Mouse (Mus musculus) liver, adult 2 months (tissue): Measurements from ENCODE around the gene Slc34a3. TPM values are rescaled to one million over a fixed set of nuclear protein-coding genes. Genes with fewer than 3 reads are reported as not detected.

Experiments used
- DNase-seq: peaks from one replicate; pipeline ENCODE4 v3.0.0-alpha.2; 2011; ENCODE audit warnings: low read depth, low spot score; ENCODE audit errors: extremely low read depth
- H3K27ac ChIP-seq: fragments of 200-500 bp; replicated peaks from 2 replicates; pipeline ENCODE4 v1.5.1; 2012; ENCODE audit warnings: low read depth, mild to moderate bottlenecking, control low read depth, inconsistent platforms, low read length; ENCODE audit not compliant: insufficient read depth
- H3K27me3 ChIP-seq: fragments of 200-500 bp; 2 replicates; pipeline ENCODE4 v1.6.1; 2012; ENCODE audit warnings: mild to moderate bottlenecking, moderate library complexity, low read length, inconsistent platforms; ENCODE audit not compliant: control insufficient read depth, insufficient read depth
- H3K36me3 ChIP-seq: fragments of 200-500 bp; 2 replicates; pipeline ENCODE4 v1.6.1; 2012; ENCODE audit warnings: low read length, inconsistent platforms; ENCODE audit not compliant: control insufficient read depth, insufficient read depth
- H3K4me1 ChIP-seq: fragments of 200-500 bp; 2 replicates; pipeline ENCODE4 v1.6.1; 2011; ENCODE audit warnings: low read length; ENCODE audit not compliant: control insufficient read depth, insufficient read depth
- H3K4me3 ChIP-seq: fragments of 200-500 bp; 2 replicates; pipeline ENCODE4 v1.5.1; 2011; ENCODE audit warnings: low read depth, mild to moderate bottlenecking, control low read depth, low read length, moderate library complexity; ENCODE audit not compliant: insufficient read depth
- H3K79me2 ChIP-seq: fragments of 200-500 bp; 2 replicates; pipeline ENCODE4 v1.6.1; 2012; ENCODE audit warnings: inconsistent platforms, mild to moderate bottlenecking, low read length, moderate library complexity; ENCODE audit not compliant: control insufficient read depth, insufficient read depth
- H3K9ac ChIP-seq: fragments of 200-500 bp; 2 replicates; pipeline ENCODE4 v1.6.1; 2012; ENCODE audit warnings: low read depth, mild to moderate bottlenecking, control low read depth, inconsistent platforms, low read length
- CTCF ChIP-seq: fragments of 200-500 bp; IDR thresholded peaks from 2 replicates; pipeline ENCODE4 v1.5.1; 2011; ENCODE audit warnings: low read depth, low read length, control low read depth
- POLR2A ChIP-seq: fragments of 200-500 bp; IDR thresholded peaks from 2 replicates; pipeline ENCODE4 v1.6.1; 2011; ENCODE audit warnings: low read length, control low read depth; ENCODE audit not compliant: insufficient read depth; ENCODE audit errors: extremely low read depth
- WGBS: fragments of 180-500 bp; shearing (Covaris S2); methylation state at CpG from one replicate; pipeline ENCODE4 v1.1.7; 2018; 5-methylcytosine and 5-hydroxymethylcytosine counted together
- polyA plus RNA-seq: library from polyadenylated mRNA; depleted of rRNA; stranded (reverse); fragments of >200 nt; gene quantifications from 2 replicates; pipeline ENCODE4 v1.2.3, GENCODE M21; 2012
- total RNA-seq: library from RNA; depleted of rRNA; stranded (reverse); fragments of >200 nt; gene quantifications from 2 replicates; pipeline ENCODE4 v1.2.3, GENCODE M21; 2014

Slc34a3 gene
- total and polyA plus RNA-seq, 2 experiments, result not detected

DNA sequence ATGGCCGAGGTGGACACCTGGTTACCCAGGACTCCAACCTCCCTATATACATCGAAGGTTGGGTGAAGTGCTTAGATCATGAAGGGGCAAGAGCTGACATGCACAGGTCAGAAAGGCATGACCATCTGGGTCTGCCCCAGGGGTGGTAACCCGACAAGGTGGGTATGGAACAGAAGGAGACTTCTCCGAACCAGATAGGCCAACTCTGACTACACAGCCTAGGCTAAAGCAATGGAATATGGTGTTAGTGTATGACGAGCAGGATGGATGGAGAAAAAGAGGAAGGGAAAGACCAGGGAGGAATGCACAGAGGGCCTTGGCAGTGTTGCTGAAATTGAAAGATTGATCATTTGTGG is 47.6 kb downstream of the Slc34a3 start:
- H3K27me3 ChIP-seq, result no peaks in the 10 kb centered on the region; the same call in 1 of the 2 replicates
- WGBS, result 68% methylated on average over 5 of the region's 5 CpGs
- no peak overlapping the region for H3K4me3 ChIP-seq

DNA sequence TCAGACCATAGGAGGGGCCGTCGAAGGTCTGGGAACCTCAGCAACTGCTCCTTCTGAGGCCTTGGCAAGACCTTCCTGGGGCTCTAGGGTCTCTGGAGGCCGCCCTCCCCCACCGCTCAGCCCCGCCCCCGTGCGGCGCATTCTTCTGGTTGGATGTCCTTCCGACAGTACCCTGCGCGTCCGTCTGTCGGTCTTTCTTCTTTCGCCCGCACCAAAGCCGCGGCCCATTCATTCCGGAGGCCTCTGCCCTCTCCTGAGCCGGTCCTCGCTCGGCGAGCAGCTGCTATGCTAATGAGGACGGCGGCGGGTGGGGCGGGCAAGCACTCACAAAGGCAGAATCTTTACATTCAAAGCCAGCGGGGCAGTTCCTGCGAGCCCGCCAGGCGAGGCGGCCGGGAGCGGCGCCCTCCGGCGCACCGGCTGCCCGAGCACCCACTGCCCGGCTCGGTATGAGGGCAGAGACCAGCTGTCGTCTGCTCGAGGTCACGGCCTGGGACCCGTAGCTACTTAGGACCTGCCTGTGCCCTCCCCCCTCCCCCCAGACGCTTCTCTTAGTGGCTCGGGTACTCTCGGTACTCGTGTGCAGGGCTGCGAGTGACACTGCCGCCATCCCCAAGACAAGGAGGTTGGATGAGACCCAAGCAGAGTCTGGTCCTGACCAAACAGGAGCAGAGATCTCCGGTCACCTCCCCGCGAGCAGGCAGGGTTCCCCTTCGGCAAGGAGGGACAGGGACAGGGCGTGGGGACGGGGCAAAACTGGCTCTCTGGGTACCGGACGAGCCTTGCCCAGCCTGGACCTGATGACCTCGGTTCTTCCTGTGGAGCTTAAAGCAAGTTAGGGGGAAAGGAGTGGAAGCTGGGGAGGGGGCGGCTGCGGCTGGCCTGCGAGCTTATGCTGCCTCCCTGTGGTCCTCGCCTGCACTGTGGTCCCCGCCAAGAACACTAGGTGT is 48.3 kb downstream of the Slc34a3 start:
- Histone ChIP-seq H3K36me3 (no peaks in the 10 kb centered on the region), H3K9ac (peak overlapping the region; percentile 45), H3K4me3 (peak overlapping the region; percentile 34; the same call in 1 of the 2 replicates), H3K27me3 (peaks cover 2% of the 10 kb centered on the region), H3K27ac (no peak overlapping the region), H3K79me2 (no peaks in the 10 kb centered on the region), H3K4me1 (no peaks in the 10 kb centered on the region)
- TF ChIP-seq POLR2A (no peak), CTCF (peak; percentile 41)
- WGBS, result 7% methylated on average over 64 of the region's 64 CpGs
- DNase-seq, result no peak

More for the DNA sequence above, 47.6 kb downstream of the Slc34a3 start:
- no peaks in the 10 kb centered on the region for H3K4me1 ChIP-seq
- DNase-seq, result no peak
- no peak overlapping the region for H3K9ac ChIP-seq
- no peak overlapping the region for H3K27ac ChIP-seq
- no peaks in the 10 kb centered on the region for H3K36me3 ChIP-seq
- no peak for TF ChIP-seq CTCF
- TF ChIP-seq POLR2A, result no peak
- no peaks in the 10 kb centered on the region for H3K79me2 ChIP-seq

DNA sequence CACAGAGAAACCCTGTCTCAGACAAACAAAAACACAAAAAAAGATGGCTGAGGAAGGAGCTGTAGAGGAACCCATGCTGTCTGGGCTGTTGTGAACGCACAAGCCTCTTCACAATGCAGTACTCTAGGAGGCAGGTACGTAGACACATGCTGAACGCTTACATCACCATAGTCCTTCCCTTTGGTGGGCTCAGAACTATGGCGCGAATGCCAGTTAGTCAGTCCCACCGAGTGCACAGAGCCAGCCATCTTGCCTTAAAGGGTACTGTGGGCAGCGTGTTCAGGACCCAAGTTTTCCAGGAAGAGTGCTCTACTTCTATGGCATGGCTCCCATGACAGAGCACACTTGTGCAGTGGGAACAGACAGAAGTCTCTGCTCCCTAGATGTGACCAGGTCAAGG is 49.7 kb downstream of the Slc34a3 start:
- Histone ChIP-seq H3K9ac (no peak overlapping the region), H3K36me3 (no peaks in the 10 kb centered on the region), H3K27me3 (peaks cover 5% of the 10 kb centered on the region), H3K79me2 (no peaks in the 10 kb centered on the region), H3K27ac (no peak overlapping the region), H3K4me1 (no peaks in the 10 kb centered on the region), H3K4me3 (no peak overlapping the region)
- 94% methylated on average over 7 of the region's 7 CpGs for WGBS
- no peak for DNase-seq
- TF ChIP-seq POLR2A, result no peak
- TF ChIP-seq CTCF, result no peak

DNA sequence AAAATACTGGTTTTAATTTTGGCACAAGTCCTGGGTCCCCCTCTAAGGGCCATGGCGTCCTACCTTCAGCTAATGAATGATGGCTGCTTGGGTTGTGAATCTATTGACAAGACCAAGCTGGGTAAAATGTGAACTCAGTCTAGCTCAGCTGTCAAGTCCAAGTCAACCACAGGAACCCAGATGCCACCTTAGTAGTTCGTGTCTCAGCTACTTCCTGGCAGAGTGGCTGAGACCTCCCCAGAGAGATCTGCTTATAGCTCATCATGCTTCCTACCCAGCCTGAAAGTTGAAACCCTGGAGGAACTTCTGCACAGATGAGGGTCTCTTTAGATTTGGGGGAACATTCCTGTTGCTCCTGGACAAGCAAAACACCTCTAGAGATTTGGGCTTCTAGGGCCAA is 50.8 kb downstream of the Slc34a3 start:
- no peak overlapping the region for H3K27ac ChIP-seq
- H3K4me3 ChIP-seq, result no peak overlapping the region
- no peaks in the 10 kb centered on the region for H3K79me2 ChIP-seq
- no peaks in the 10 kb centered on the region for H3K4me1 ChIP-seq
- H3K9ac ChIP-seq, result no peak overlapping the region
- 83% methylated on average over 2 of the region's 2 CpGs for WGBS
- no peak for DNase-seq
- H3K27me3 ChIP-seq, result peaks cover 5% of the 10 kb centered on the region
- no peaks in the 10 kb centered on the region for H3K36me3 ChIP-seq
- TF ChIP-seq CTCF (no peak), POLR2A (no peak)

DNA sequence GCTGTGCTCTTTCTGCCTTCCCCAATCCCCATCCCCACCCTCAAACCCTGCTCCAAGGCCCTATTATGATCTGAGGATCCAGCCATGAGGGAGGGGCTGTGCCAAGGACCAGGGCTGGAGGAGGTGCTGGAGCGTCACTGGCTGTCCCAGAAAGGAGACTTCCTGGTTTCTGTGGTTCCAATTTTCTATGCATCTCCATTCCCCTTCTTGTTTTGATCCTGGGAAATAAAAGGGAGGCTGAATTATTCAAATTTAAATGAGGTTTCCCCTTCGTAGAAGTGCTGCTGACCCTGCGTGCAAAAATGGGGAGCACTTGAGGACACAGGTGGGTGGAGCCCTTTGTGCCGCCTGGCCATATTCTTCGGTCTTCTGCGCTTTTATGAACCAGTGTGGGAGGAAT is 51.5 kb downstream of the Slc34a3 start:
- Histone ChIP-seq H3K9ac (no peak overlapping the region), H3K27ac (no peak overlapping the region), H3K79me2 (no peaks in the 10 kb centered on the region), H3K4me3 (0 out of 2 replicates have a peak overlapping the region, but pooled peaks have one; percentile 6), H3K36me3 (no peaks in the 10 kb centered on the region), H3K4me1 (no peaks in the 10 kb centered on the region), H3K27me3 (peaks cover 5% of the 10 kb centered on the region)
- WGBS, result 68% methylated on average over 6 of the region's 6 CpGs
- DNase-seq, result no peak
- TF ChIP-seq POLR2A (no peak), CTCF (no peak)

DNA sequence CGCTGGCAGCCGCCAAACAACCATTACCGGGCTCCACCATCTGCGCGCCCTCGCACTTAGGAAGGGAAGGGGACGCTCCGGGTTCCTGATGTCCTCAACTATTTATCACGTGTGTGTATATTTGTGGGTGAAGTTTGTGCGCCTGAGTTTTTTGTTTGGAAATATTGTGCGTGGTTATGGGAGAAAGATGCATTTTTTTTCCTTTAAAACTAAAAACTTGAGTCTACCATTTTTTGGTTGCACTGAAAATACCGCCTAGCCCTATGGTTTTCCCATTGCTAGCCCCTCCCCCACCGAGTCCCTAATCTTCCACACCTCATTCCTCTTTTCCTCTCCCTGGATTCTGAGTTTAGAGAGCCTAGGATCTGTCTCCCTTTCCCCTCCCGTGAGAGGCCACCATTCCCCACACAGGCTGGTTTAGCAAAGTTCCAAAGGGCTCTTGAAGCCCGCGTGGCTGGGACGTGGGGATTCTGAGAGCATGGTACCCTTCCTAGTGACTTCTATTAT is 52.2 kb downstream of the Slc34a3 start:
- DNase-seq, result no peak
- Histone ChIP-seq H3K79me2 (no peaks in the 10 kb centered on the region), H3K27ac (no peak overlapping the region), H3K4me3 (peak overlapping the region; percentile 63; the same call in 1 of the 2 replicates), H3K4me1 (no peaks in the 10 kb centered on the region), H3K9ac (peak overlapping the region; percentile 15; the same call in 1 of the 2 replicates), H3K27me3 (peaks cover 5% of the 10 kb centered on the region), H3K36me3 (no peaks in the 10 kb centered on the region)
- TF ChIP-seq CTCF (no peak), POLR2A (no peak)
- 5% methylated on average over 17 of the region's 17 CpGs for WGBS
